Mouse (Mus musculus): Measurements from ENCODE around the gene Wwc2. TPM values are rescaled to one million over a fixed set of nuclear protein-coding genes. Genes with fewer than 3 reads are reported as not detected.

Gene Wwc2
- polyA plus RNA-seq (2014; fragmentation: Nextera tagmentation; extraction: Ambion mirVana): 7.3 and 7.7 TPM in 2 replicates

DNA sequence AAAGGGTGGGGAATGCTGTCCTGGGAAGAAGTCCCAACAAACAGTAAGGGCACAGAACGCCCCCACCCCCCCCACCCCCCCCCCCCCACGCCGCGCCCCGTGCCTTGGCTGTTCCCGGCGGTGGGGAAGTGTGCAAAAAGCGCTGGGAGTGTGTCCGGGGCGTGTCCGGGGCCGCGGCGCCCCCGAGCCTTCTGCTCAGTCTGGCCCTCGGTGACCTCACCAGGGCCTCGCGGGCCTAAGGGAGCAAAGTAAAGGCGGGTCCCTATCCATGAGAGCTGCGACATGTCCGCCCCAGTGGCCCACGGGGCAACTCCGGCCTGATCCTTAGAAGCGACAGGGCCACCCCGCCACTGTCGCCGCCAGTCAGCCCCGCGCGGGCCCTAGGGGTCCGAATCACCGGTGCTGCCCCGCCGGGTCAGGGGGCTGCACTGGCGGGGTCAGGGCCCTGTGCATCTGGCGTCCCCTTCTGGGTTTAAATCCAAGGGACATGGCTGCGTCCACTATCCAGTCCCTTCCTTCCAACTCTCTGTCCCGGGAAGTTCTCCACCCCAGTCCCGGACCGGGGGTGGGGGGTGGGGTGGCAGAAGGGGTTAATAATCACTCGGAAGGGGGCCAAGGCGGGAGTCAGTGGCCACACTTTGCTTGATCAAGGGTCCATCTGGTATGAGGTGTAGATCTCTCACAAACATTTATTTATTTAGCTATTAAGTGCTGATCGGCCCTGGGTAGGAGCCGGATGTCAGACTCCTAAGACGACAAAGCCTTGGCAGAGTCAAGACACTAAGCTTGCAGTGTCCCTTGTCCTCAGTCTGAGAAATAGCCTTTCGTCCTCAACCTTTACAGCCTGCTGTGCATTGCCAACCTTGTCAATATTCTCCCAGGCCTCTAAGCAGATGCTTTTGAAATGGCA lies at the start of gene Wwc2:
Wwc2 (minus strand) TSS at position 14 of the 910 bp plus-strand sequence.
- Histone ChIP-seq H3K9ac (peak within 1 kb of the TSS; percentile 69), H3K27me3 (ENCODE audit: control insufficient read depth, insufficient read depth, low read length) (no peaks in the 10 kb centered on the region), H3K27ac (peak within 1 kb of the TSS; percentile 73), H3K4me1 (replicated peaks; ENCODE audit: control insufficient read depth, insufficient read depth, low read length) (peaks cover 9% of the 10 kb centered on the region), H3K9me3 (ENCODE audit: control insufficient read depth, low read length) (no peaks in the 10 kb centered on the region), H3K4me3 (replicated peaks; ENCODE audit: low read length) (peak within 1 kb of the TSS; percentile 68), H3K36me3 (replicated peaks; ENCODE audit: control insufficient read depth, insufficient read depth) (no peaks in the 10 kb centered on the region), H3K4me2 (replicated peaks) (peak within 1 kb of the TSS; percentile 82)
- ATAC-seq (ENCODE audit: low FRiP score) (peak; percentile 57), DNase-seq (ENCODE audit: low spot score) (no peak)
- WGBS: under 1% methylated on average over 45 of the region's 46 CpGs

DNA sequence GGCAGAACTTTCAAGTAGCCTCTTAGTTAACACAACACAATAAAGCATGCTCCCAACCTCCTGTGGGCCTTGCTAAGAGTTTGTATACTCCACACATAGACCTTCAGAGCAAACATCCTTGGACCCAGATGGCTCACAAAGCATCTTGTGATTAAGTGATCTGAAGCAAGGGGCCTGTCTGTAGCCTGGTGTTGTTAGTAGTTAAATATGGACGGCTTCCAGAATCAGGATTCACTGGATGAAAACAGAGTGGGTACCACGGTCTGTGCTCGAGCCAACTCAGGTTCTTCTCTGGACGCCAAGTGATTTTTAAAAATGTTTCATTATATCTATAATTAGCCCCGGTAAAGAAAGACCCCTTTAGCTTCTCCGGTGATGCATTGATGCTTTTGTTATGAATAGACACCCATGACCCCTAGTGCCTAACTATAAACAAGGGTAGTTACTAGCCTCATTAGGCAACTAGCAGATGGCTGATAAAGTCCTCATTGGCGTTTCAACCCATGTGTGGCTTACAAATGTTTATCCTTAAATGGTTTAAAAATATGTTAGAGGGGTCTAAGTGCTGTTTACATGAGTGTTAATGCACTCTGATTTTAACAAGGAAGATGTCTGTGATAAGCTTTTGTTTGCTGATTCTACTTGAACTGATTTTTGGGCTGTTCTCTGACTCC lies 47.7 kb upstream of the Wwc2 start:
- Histone ChIP-seq H3K36me3 (replicated peaks; ENCODE audit: control insufficient read depth, insufficient read depth) (no peaks in the 10 kb centered on the region), H3K9me3 (ENCODE audit: control insufficient read depth, low read length) (no peaks in the 10 kb centered on the region), H3K4me1 (replicated peaks; ENCODE audit: control insufficient read depth, insufficient read depth, low read length) (no peaks in the 10 kb centered on the region), H3K4me2 (replicated peaks) (no peak overlapping the region), H3K27ac (no peak overlapping the region), H3K9ac (no peak overlapping the region), H3K27me3 (ENCODE audit: control insufficient read depth, insufficient read depth, low read length) (no peaks in the 10 kb centered on the region), H3K4me3 (replicated peaks; ENCODE audit: low read length) (no peak overlapping the region)
- 73% methylated on average over 7 of the region's 7 CpGs for WGBS
- DNase-seq (ENCODE audit: low spot score) (no peak), ATAC-seq (ENCODE audit: low FRiP score) (no peak)

DNA sequence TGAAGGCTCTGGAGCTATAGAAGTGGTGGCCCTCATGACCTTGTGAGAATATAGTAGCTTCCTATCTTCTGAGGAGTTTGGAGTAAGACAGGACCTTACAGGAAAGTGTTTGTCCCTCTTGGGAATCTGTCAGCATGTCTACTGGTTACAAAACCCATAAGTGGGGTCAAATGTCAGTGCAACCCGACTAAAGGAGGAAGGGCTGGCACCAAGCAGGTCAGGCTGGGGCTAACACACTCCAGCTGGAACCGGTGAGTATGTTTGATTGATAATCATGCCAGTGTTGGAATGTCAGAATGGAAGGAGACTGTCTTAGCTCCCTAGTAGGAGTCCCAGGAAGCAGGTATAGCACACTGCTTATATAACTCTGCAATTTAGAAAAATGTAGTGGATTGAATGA lies 41.3 kb upstream of the Wwc2 start:
- H3K27ac ChIP-seq: no peak overlapping the region
- WGBS: 50% methylated on average over 2 of the region's 2 CpGs
- H3K4me3 ChIP-seq (replicated peaks; ENCODE audit: low read length): no peak overlapping the region
- no peak overlapping the region for H3K9ac ChIP-seq
- no peaks in the 10 kb centered on the region for H3K9me3 ChIP-seq (ENCODE audit: control insufficient read depth, low read length)
- H3K4me1 ChIP-seq (replicated peaks; ENCODE audit: control insufficient read depth, insufficient read depth, low read length): no peaks in the 10 kb centered on the region
- no peaks in the 10 kb centered on the region for H3K27me3 ChIP-seq (ENCODE audit: control insufficient read depth, insufficient read depth, low read length)
- ATAC-seq (ENCODE audit: low FRiP score): no peak
- DNase-seq (ENCODE audit: low spot score): no peak
- H3K4me2 ChIP-seq (replicated peaks): no peak overlapping the region
- H3K36me3 ChIP-seq (replicated peaks; ENCODE audit: control insufficient read depth, insufficient read depth): no peaks in the 10 kb centered on the region

DNA sequence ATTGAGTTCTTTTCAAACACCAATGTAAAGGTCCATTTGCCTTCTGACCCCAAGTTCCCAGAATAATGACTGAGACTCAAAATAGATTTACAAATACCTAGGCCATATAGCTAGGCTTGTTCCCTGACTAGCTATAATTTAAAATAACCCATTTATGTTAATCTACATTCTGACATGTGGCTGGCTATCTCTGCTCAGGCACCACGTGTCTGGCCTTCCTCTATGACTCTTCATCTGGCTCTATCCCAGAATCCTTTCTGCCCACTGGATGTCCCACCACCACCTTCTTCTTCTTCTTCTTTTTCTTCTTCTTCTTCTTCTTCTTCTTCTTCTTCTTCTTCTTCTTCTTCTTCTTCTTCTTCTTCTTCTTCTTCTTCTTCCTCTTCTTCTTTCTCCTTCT lies 39.9 kb upstream of the Wwc2 start:
- H3K27ac ChIP-seq: no peak overlapping the region
- WGBS: 57% methylated on average over 1 of the region's 1 CpGs
- H3K4me2 ChIP-seq (replicated peaks): no peak overlapping the region
- H3K4me1 ChIP-seq (replicated peaks; ENCODE audit: control insufficient read depth, insufficient read depth, low read length): no peaks in the 10 kb centered on the region
- H3K36me3 ChIP-seq (replicated peaks; ENCODE audit: control insufficient read depth, insufficient read depth): no peaks in the 10 kb centered on the region
- no peaks in the 10 kb centered on the region for H3K27me3 ChIP-seq (ENCODE audit: control insufficient read depth, insufficient read depth, low read length)
- no peak for ATAC-seq (ENCODE audit: low FRiP score)
- DNase-seq (ENCODE audit: low spot score): no peak
- H3K9me3 ChIP-seq (ENCODE audit: control insufficient read depth, low read length): no peaks in the 10 kb centered on the region
- no peak overlapping the region for H3K9ac ChIP-seq
- no peak overlapping the region for H3K4me3 ChIP-seq (replicated peaks; ENCODE audit: low read length)

DNA sequence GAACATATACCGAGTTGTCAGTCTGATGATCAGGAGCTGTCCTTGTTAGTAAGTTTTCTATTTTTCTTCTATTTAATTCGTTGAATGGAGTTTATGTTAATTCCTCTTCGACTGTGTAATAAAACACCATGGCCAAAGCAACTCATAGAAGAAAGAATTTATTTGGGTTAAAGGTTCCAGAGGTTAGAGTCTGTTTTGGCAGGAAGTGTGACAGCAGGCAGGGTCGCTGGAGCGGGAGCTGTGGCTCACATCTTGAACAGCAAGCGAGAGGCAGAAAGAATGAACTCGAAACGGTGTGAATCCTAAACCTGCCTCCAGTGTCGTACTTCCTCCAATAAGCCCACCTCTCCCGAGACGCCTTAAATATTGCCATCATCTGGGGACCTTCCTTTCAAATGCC lies 36.1 kb upstream of the Wwc2 start:
- WGBS: 65% methylated on average over 11 of the region's 11 CpGs
- Histone ChIP-seq H3K9ac (no peak overlapping the region), H3K27me3 (ENCODE audit: control insufficient read depth, insufficient read depth, low read length) (no peaks in the 10 kb centered on the region), H3K9me3 (ENCODE audit: control insufficient read depth, low read length) (no peaks in the 10 kb centered on the region), H3K4me2 (replicated peaks) (no peak overlapping the region), H3K36me3 (replicated peaks; ENCODE audit: control insufficient read depth, insufficient read depth) (no peaks in the 10 kb centered on the region), H3K4me3 (replicated peaks; ENCODE audit: low read length) (no peak overlapping the region), H3K4me1 (replicated peaks; ENCODE audit: control insufficient read depth, insufficient read depth, low read length) (no peaks in the 10 kb centered on the region), H3K27ac (no peak overlapping the region)
- DNase-seq (ENCODE audit: low spot score) (no peak), ATAC-seq (ENCODE audit: low FRiP score) (no peak)

DNA sequence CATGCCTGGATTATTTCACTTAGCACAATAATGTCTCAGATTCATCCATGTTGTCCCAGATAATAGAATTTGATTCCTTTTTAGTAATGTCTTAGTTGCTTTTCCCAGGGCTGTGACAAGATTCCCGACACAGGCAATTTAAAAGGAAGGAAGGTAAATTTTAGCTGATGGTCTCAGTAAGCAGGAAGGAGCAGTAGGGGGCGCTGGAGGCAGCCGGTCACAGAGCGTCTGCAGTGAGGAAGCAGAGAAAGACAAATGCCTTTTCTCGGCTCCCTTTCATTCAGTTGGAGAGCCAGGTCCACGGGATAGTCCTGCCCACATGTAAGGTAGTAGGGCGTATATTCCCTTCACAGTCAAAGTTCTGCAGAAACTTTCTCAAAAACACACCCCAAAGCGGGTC lies 32.5 kb upstream of the Wwc2 start:
- Histone ChIP-seq H3K4me1 (replicated peaks; ENCODE audit: control insufficient read depth, insufficient read depth, low read length) (no peaks in the 10 kb centered on the region), H3K9ac (no peak overlapping the region), H3K4me2 (replicated peaks) (no peak overlapping the region), H3K9me3 (ENCODE audit: control insufficient read depth, low read length) (no peaks in the 10 kb centered on the region), H3K27me3 (ENCODE audit: control insufficient read depth, insufficient read depth, low read length) (no peaks in the 10 kb centered on the region), H3K27ac (no peak overlapping the region), H3K36me3 (replicated peaks; ENCODE audit: control insufficient read depth, insufficient read depth) (no peaks in the 10 kb centered on the region), H3K4me3 (replicated peaks; ENCODE audit: low read length) (no peak overlapping the region)
- DNase-seq (ENCODE audit: low spot score): no peak
- no peak for ATAC-seq (ENCODE audit: low FRiP score)
- 72% methylated on average over 8 of the region's 8 CpGs for WGBS

DNA sequence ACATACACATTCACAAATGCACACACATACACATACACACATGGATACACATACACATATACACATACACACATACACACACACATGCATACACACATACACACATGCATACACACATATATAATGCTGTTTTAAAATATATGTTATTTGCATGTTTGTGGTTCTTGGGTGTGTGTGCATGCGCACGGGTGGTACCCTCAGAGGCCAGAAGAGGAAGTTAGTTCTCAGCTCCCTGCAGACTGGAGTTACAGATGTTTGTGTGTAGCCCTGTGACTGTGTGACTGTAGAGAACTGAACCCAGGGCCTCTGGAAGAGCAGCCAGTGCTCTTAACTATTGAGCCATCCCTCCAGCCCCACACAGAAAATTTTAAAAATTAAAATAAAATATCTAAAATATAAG lies 29.0 kb upstream of the Wwc2 start:
- H3K9ac ChIP-seq: no peak overlapping the region
- 92% methylated on average over 2 of the region's 2 CpGs for WGBS
- ATAC-seq (ENCODE audit: low FRiP score): no peak
- no peaks in the 10 kb centered on the region for H3K36me3 ChIP-seq (replicated peaks; ENCODE audit: control insufficient read depth, insufficient read depth)
- H3K4me1 ChIP-seq (replicated peaks; ENCODE audit: control insufficient read depth, insufficient read depth, low read length): no peaks in the 10 kb centered on the region
- no peak overlapping the region for H3K4me2 ChIP-seq (replicated peaks)
- DNase-seq (ENCODE audit: low spot score): no peak
- no peaks in the 10 kb centered on the region for H3K9me3 ChIP-seq (ENCODE audit: control insufficient read depth, low read length)
- H3K27ac ChIP-seq: no peak overlapping the region
- H3K4me3 ChIP-seq (replicated peaks; ENCODE audit: low read length): no peak overlapping the region
- no peaks in the 10 kb centered on the region for H3K27me3 ChIP-seq (ENCODE audit: control insufficient read depth, insufficient read depth, low read length)

DNA sequence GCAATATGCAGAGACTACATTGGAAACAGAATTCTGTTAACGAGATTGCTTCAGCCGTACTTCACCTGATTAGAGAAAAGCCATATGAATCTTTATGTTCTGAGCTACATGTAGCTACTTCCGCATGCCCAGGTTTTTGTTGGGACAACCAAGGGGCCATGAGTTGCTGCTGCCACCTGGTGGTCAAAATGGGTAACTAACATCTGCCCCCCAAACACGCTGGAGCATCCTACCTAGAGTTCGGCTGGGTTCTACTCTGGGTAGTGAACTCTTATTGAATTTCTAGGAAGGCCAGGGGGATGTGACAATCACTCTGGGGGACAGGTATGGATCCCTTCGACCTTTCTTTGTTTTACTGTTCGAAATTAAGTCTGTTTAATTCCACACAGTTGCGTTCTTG lies 25.8 kb upstream of the Wwc2 start:
- H3K27me3 ChIP-seq (ENCODE audit: control insufficient read depth, insufficient read depth, low read length): no peaks in the 10 kb centered on the region
- H3K27ac ChIP-seq: no peak overlapping the region
- no peak overlapping the region for H3K4me2 ChIP-seq (replicated peaks)
- no peak overlapping the region for H3K4me3 ChIP-seq (replicated peaks; ENCODE audit: low read length)
- ATAC-seq (ENCODE audit: low FRiP score): 0 out of 2 replicates have a peak, but pooled peaks have one; percentile 24
- DNase-seq (ENCODE audit: low spot score): peak; percentile 88
- 19% methylated on average over 8 of the region's 8 CpGs for WGBS
- no peaks in the 10 kb centered on the region for H3K4me1 ChIP-seq (replicated peaks; ENCODE audit: control insufficient read depth, insufficient read depth, low read length)
- H3K9me3 ChIP-seq (ENCODE audit: control insufficient read depth, low read length): no peaks in the 10 kb centered on the region
- no peaks in the 10 kb centered on the region for H3K36me3 ChIP-seq (replicated peaks; ENCODE audit: control insufficient read depth, insufficient read depth)
- H3K9ac ChIP-seq: no peak overlapping the region

DNA sequence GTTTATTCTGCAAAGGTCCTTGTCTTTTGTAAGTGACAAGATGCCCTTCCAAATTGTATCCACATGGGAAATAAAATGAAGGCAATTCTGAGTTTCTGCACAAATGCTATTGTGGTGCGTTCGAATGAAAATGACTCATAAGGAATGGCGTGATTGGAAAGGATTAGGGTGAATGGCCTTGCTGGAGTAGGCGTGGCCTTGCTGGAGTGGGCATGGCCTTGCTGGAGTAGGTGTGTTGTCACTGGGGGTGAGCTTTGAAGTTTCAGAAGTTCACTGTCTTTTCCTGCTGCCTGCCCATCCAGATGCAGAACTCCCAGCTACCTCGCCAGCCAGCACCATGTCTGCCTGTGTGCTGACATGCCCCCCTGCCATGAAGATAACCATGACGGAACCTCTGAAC lies 23.7 kb upstream of the Wwc2 start:
- H3K4me1 ChIP-seq (replicated peaks; ENCODE audit: control insufficient read depth, insufficient read depth, low read length): no peaks in the 10 kb centered on the region
- DNase-seq (ENCODE audit: low spot score) (no peak), ATAC-seq (ENCODE audit: low FRiP score) (no peak)
- H3K36me3 ChIP-seq (replicated peaks; ENCODE audit: control insufficient read depth, insufficient read depth): no peaks in the 10 kb centered on the region
- no peak overlapping the region for H3K27ac ChIP-seq
- H3K27me3 ChIP-seq (ENCODE audit: control insufficient read depth, insufficient read depth, low read length): no peaks in the 10 kb centered on the region
- no peak overlapping the region for H3K4me3 ChIP-seq (replicated peaks; ENCODE audit: low read length)
- H3K4me2 ChIP-seq (replicated peaks): no peak overlapping the region
- H3K9ac ChIP-seq: no peak overlapping the region
- no peaks in the 10 kb centered on the region for H3K9me3 ChIP-seq (ENCODE audit: control insufficient read depth, low read length)
- WGBS: 92% methylated on average over 6 of the region's 6 CpGs

Data from hindbrain, embryonic 14.5 days (tissue).